Comparison of ENCODE assay signal across 20 mouse cellular contexts in the genomic region with DNA sequence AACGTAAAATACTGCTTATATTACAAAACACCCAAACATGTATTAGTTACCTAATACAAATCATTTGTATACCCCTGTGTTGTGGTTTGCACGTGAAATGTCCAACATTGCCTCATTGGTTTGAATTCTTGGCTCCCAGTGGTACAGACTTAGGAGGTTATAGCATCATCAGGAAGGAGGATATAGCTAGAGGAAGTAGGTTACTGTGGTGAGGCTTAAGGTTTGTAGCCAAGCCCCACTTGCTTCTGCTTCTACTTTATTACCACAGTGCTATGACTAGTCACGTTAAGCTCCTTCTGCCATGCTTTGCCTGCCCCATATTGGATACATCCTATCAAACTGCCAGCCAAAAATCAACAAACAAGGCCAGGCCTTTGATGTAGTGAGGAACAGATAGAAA. TPM values are rescaled to one million over a fixed set of nuclear protein-coding genes. Genes with fewer than 3 reads are reported as not detected.
"Had no signal": no experiment of that assay in that cellular context is flagged by ENCODE, and none has a peak within 500 bp of the region (broad histone marks: within the 10 kb centered on the region; RNA-seq: fewer than 3 reads in every experiment).

No protein-coding gene starts in this region.

- H3K4me1 ChIP-seq: liver, embryonic 13.5 days; liver, embryonic 15.5 days; megakaryocyte, embryonic 14.5 days; midbrain, embryonic 13.5 days; midbrain, embryonic 15.5 days; neural tube, embryonic 13.5 days; neural tube, embryonic 15.5 days had no signal

- H3K4me3 ChIP-seq: liver, embryonic 13.5 days; liver, embryonic 15.5 days; megakaryocyte, embryonic 14.5 days; midbrain, embryonic 13.5 days; midbrain, embryonic 15.5 days; neural tube, embryonic 13.5 days; neural tube, embryonic 15.5 days had no signal

- ATAC-seq: liver, postnatal 0 days; midbrain, embryonic 13.5 days; midbrain, embryonic 15.5 days had no signal

- DNase-seq: liver, embryonic 13.5 days; liver, postnatal 0 days; lung, embryonic 14.5 days; lung, postnatal 10 days; retina, postnatal 1 day; right cerebral cortex, adult 18-20 months; right cerebral cortex, postnatal 25 days; right cerebral cortex, postnatal 4 days; spleen, adult 18-20 months; thymus, adult 18-20 months; thymus, postnatal 25 days; thymus, postnatal 4 days had no signal

RNA-seq across cellular contexts. Expression of a gene that starts 21.0 kb away (rescaled TPM):
- total RNA-seq: monocyte, adult 5-6 weeks had no signal
- polyA plus RNA-seq: macrophage had no signal
